Mouse (Mus musculus): ENCODE results near the gene Zbtb37. TPM values are rescaled to one million over a fixed set of nuclear protein-coding genes. Genes with fewer than 3 reads are reported as not detected.

Zbtb37 gene
- total RNA-seq, 1 experiment from 2014 or later, result 12.9 TPM

GRCm38 (mm10) chr1:160978071-160978735 is 56.4 kb downstream of the Zbtb37 start, which contains the start of gene Serpinc1:
Gene Serpinc1 (plus strand): TSS chr1:160978585.
- DNase-seq, result no peak

- DNase-seq, result no peak
Observed at GRCm38 (mm10) chr1:160968643-160969042, 66.0 kb downstream of the Zbtb37 start.

GRCm38 (mm10) chr1:160967268-160967667 is 67.4 kb downstream of the Zbtb37 start:
- DNase-seq, result no peak

- DNase-seq, result no peak
Observed at GRCm38 (mm10) chr1:160963199-160963598, 71.5 kb downstream of the Zbtb37 start.

Other genes starting within 250 kb of the Zbtb37 start
- gene Rabgap1l, start 241.6 kb downstream of the Zbtb37 start, total RNA-seq (2021), result 26.5 and 41.8 TPM in 2 replicates
- 44.0 and 46.1 TPM in 2 replicates for gene Rc3h1, start 128.4 kb downstream of the Zbtb37 start, total RNA-seq (2021)
- gene Serpinc1, start 56.3 kb downstream of the Zbtb37 start, total RNA-seq (2021), result 25.9 and 489 TPM in 2 replicates
- 25.3 and 32.9 TPM in 2 replicates for gene Dars2, start 35.8 kb upstream of the Zbtb37 start, total RNA-seq (2021)
- 4.5 and 4.9 TPM in 2 replicates for gene Cenpl, start 35.9 kb upstream of the Zbtb37 start, total RNA-seq (2021)
- 16.2 and 18.9 TPM in 2 replicates for gene Klhl20, start 96.7 kb upstream of the Zbtb37 start, total RNA-seq (2021)
- 4.5 and 5.1 TPM in 2 replicates for gene Ankrd45, start 107.8 kb upstream of the Zbtb37 start, total RNA-seq (2021)
- gene Tex50, start 124.5 kb upstream of the Zbtb37 start, total RNA-seq (2021), result not detected in 2 replicates
- gene Prdx6, start 216.4 kb upstream of the Zbtb37 start, total RNA-seq (2021), result 401 and 414 TPM in 2 replicates